Mouse (Mus musculus) heart, postnatal 0 days (tissue): Measurements from ENCODE around the gene B230217C12Rik. TPM values are rescaled to one million over a fixed set of nuclear protein-coding genes. Genes with fewer than 3 reads are reported as not detected.
A peak's percentile ranks its signal among the peaks of the same experiment; 100 is the strongest.

Source experiments
- ATAC-seq: fragments of 200-750 bp; cut with Nextera tagmentation; 2 replicates; pipeline ENCODE4 v1.8.0; 2017; ENCODE audit warnings: low read depth, moderate number of reproducible peaks, moderate library complexity; ENCODE audit not compliant: insufficient read depth
- DNase-seq: peaks from one replicate; pipeline ENCODE4 v3.0.0-alpha.2; 2016; ENCODE audit warnings: low spot score
- H3K27ac ChIP-seq: fragments of 300-500 bp; sonication (generic); 2 replicates; pipeline ENCODE4 v1.5.1; 2014; ENCODE audit warnings: low read depth, mild to moderate bottlenecking
- H3K27me3 ChIP-seq: fragments of 300-500 bp; sonication (generic); 2 replicates; pipeline ENCODE4 v1.6.1; 2014; ENCODE audit warnings: low read length, mixed read lengths; ENCODE audit not compliant: control insufficient read depth, insufficient read depth
- H3K36me3 ChIP-seq: fragments of 300-500 bp; sonication (generic); replicated peaks from 2 replicates; pipeline ENCODE4 v1.6.1; 2014; ENCODE audit warnings: low read length, mixed read lengths; ENCODE audit not compliant: control insufficient read depth, insufficient read depth
- H3K4me1 ChIP-seq: fragments of 300-500 bp; sonication (generic); 2 replicates; pipeline ENCODE4 v1.6.1; 2014; ENCODE audit warnings: antibody characterized with exemption; ENCODE audit not compliant: control insufficient read depth, insufficient read depth
- H3K4me2 ChIP-seq: fragments of 300-500 bp; sonication (generic); 2 replicates; pipeline ENCODE4 v1.6.1; 2014; ENCODE audit warnings: low read depth, mild to moderate bottlenecking, low read length, moderate library complexity
- H3K4me3 ChIP-seq: fragments of 300-500 bp; sonication (generic); 2 replicates; pipeline ENCODE4 v1.5.1; 2014; ENCODE audit warnings: low read depth, low read length
- H3K9ac ChIP-seq: fragments of 300-500 bp; sonication (generic); replicated peaks from 2 replicates; pipeline ENCODE4 v1.6.1; 2014; ENCODE audit warnings: low read depth, low read length, mixed read lengths
- H3K9me3 ChIP-seq: fragments of 300-500 bp; sonication (generic); replicated peaks from 2 replicates; pipeline ENCODE4 v1.6.1; 2016; ENCODE audit warnings: low read length; ENCODE audit not compliant: control insufficient read depth
- CTCF ChIP-seq: IDR thresholded peaks from 2 replicates; pipeline ENCODE4 v1.5.1; 2016; ENCODE audit warnings: antibody characterized with exemption, control low read depth, low read depth
- EP300 ChIP-seq: IDR thresholded peaks from 2 replicates; pipeline ENCODE4 v1.6.1; 2016; ENCODE audit warnings: antibody characterized with exemption, low read depth
- WGBS: fragments of 180-500 bp; shearing (Covaris S2); extraction: QIAGEN DNeasy Blood & Tissue Kit; methylation state at CpG from one replicate; pipeline ENCODE4 v1.1.7; 2014; 5-methylcytosine and 5-hydroxymethylcytosine counted together
- polyA plus RNA-seq: library from polyadenylated mRNA; unstranded; fragments of >200 nt; fragmentation: Nextera tagmentation; extraction: Ambion mirVana; gene quantifications from 2 replicates; pipeline ENCODE4 v1.2.1, GENCODE M21; 2015
- total RNA-seq: library from RNA; depleted of rRNA; stranded (reverse); fragments of >200 nt; gene quantifications from 2 replicates; pipeline ENCODE4 v1.2.3, GENCODE M21; 2014; ENCODE audit warnings: low replicate concordance; rRNA removed

The B230217C12Rik gene
- 0.23 and 1.4 TPM in 2 replicates for total RNA-seq
- 0.97 and 1.6 TPM in 2 replicates for polyA plus RNA-seq

GRCm38 (mm10) chr11:97840539-97840954, at the start of gene B230217C12Rik:
B230217C12Rik (plus strand) TSS chr11:97840780.
- peak within 1 kb of the TSS; percentile 43 for H3K4me3 ChIP-seq
- no peaks in the 10 kb centered on the region for H3K27me3 ChIP-seq
- ATAC-seq (no peak; the same call in 1 of the 2 replicates), DNase-seq (no peak)
- no peak for TF ChIP-seq EP300
- peak; percentile 33; the same call in 1 of the 2 replicates for TF ChIP-seq CTCF
- 0 out of 2 replicates have a peak within 1 kb of the TSS, but pooled peaks have one; percentile 8 for H3K9ac ChIP-seq
- H3K4me2 ChIP-seq, result peak within 1 kb of the TSS; percentile 60
- 0 out of 2 replicates have a peak, but pooled peaks cover 13% of the 10 kb centered on the region for H3K36me3 ChIP-seq
- H3K27ac ChIP-seq, result peak within 1 kb of the TSS; percentile 26
- H3K9me3 ChIP-seq, result no peaks in the 10 kb centered on the region
- WGBS, result under 1% methylated on average over 6 of the region's 6 CpGs
- 0 out of 2 replicates have a peak, but pooled peaks cover 2% of the 10 kb centered on the region for H3K4me1 ChIP-seq

- Histone ChIP-seq H3K4me1 (no peaks in the 10 kb centered on the region), H3K27me3 (no peaks in the 10 kb centered on the region), H3K9ac (no peak overlapping the region), H3K27ac (no peak overlapping the region), H3K36me3 (no peaks in the 10 kb centered on the region), H3K9me3 (no peaks in the 10 kb centered on the region), H3K4me2 (no peak overlapping the region), H3K4me3 (no peak overlapping the region)
- ATAC-seq (no peak), DNase-seq (no peak)
- TF ChIP-seq EP300, result no peak
- peak; percentile 66 for TF ChIP-seq CTCF
- 0% methylated on average over 2 of the region's 2 CpGs for WGBS
Measured at GRCm38 (mm10) chr11:97793165-97793564, 47.4 kb upstream of the B230217C12Rik start.

- Histone ChIP-seq H3K4me3 (no peak overlapping the region), H3K27me3 (no peaks in the 10 kb centered on the region), H3K4me1 (peaks cover 10% of the 10 kb centered on the region), H3K27ac (no peak overlapping the region), H3K9me3 (no peaks in the 10 kb centered on the region), H3K9ac (no peak overlapping the region), H3K4me2 (no peak overlapping the region), H3K36me3 (no peaks in the 10 kb centered on the region)
- DNase-seq (no peak), ATAC-seq (no peak)
- no peak for TF ChIP-seq EP300
- TF ChIP-seq CTCF, result peak; percentile 29; the same call in 1 of the 2 replicates
- 7% methylated on average over 6 of the region's 6 CpGs for WGBS
Measured at GRCm38 (mm10) chr11:97796910-97797309, 43.7 kb upstream of the B230217C12Rik start.

- 63% methylated on average over 15 of the region's 15 CpGs for WGBS
- no peak overlapping the region for H3K27ac ChIP-seq
- H3K9ac ChIP-seq, result no peak overlapping the region
- H3K27me3 ChIP-seq, result no peaks in the 10 kb centered on the region
- H3K4me1 ChIP-seq, result peaks cover 16% of the 10 kb centered on the region
- H3K4me3 ChIP-seq, result no peak overlapping the region
- ATAC-seq (no peak), DNase-seq (no peak)
- TF ChIP-seq CTCF, result no peak
- H3K36me3 ChIP-seq, result no peaks in the 10 kb centered on the region
- no peak overlapping the region for H3K4me2 ChIP-seq
- H3K9me3 ChIP-seq, result no peaks in the 10 kb centered on the region
Measured at GRCm38 (mm10) chr11:97797369-97798082, 43.1 kb upstream of the B230217C12Rik start.

- 50% methylated on average over 8 of the region's 8 CpGs for WGBS
- no peak overlapping the region for H3K9ac ChIP-seq
Measured at GRCm38 (mm10) chr11:97798083-97798435, 42.5 kb upstream of the B230217C12Rik start.

More at GRCm38 (mm10) chr11:97798083-97798435, 42.5 kb upstream of the B230217C12Rik start:
- Histone ChIP-seq H3K36me3 (no peaks in the 10 kb centered on the region), H3K4me1 (peaks cover 18% of the 10 kb centered on the region), H3K9me3 (no peaks in the 10 kb centered on the region), H3K27ac (no peak overlapping the region), H3K4me2 (no peak overlapping the region), H3K27me3 (no peaks in the 10 kb centered on the region), H3K4me3 (no peak overlapping the region)
- ATAC-seq, result no peak
- no peak for DNase-seq
- no peak for TF ChIP-seq EP300
- no peak for TF ChIP-seq CTCF
